In the genomic region with DNA sequence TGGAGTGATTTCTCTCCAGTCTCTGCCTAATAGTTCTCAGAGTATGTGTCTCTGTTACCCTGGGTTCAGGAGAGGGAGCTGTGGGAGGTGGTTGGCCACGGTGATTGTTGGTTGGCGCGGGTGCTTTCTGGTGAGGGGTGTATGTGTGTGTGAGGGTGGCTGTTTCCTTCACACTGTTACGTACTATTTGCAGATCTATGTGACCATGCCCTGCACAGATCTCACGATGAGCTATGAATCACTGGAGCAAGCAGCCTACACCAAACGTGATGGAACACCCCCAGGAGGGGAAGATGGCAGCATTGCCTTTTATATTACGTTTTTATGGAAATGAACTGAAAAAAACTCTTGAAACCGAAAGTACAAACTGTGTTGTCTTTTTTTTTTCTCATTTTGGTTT, we compare ENCODE assay signal across 19 mouse cellular contexts. TPM values are rescaled to one million over a fixed set of nuclear protein-coding genes. Genes with fewer than 3 reads are reported as not detected.
"Had no signal": no experiment of that assay in that cellular context is flagged by ENCODE, and none has a peak within 500 bp of the region (broad histone marks: within the 10 kb centered on the region; RNA-seq: fewer than 3 reads in every experiment).

No protein-coding gene starts in this region.

- H3K9me3 ChIP-seq: liver, embryonic 12.5 days; megakaryocyte, embryonic 14.5 days; midbrain, embryonic 12.5 days; midbrain, embryonic 15.5 days; neural tube, embryonic 12.5 days; stomach, embryonic 15.5 days had no signal

- ATAC-seq: liver, embryonic 12.5 days; midbrain, embryonic 15.5 days had no signal

- DNase-seq: lung, adult 18-20 months; lung, embryonic 14.5 days; lung, postnatal 10 days; lung, postnatal 4 days; thymus, adult 2 months; thymus, postnatal 25 days; thymus, postnatal 4 days had no signal

- H3K27me3 ChIP-seq: liver, embryonic 12.5 days; megakaryocyte, embryonic 14.5 days; midbrain, embryonic 12.5 days; midbrain, embryonic 15.5 days; neural tube, embryonic 12.5 days; stomach, embryonic 15.5 days had no signal

- H3K9ac ChIP-seq: liver, embryonic 12.5 days; liver, embryonic 14.5 days; lung, embryonic 14.5 days; midbrain, embryonic 12.5 days; midbrain, embryonic 15.5 days; neural tube, embryonic 12.5 days; stomach, embryonic 15.5 days had no signal

- H3K4me3 ChIP-seq: liver, embryonic 12.5 days; megakaryocyte, embryonic 14.5 days; midbrain, embryonic 12.5 days; midbrain, embryonic 15.5 days; neural tube, embryonic 12.5 days; stomach, embryonic 15.5 days had no signal

- H3K4me2 ChIP-seq: liver, embryonic 12.5 days; lung, embryonic 14.5 days; midbrain, embryonic 12.5 days; midbrain, embryonic 15.5 days; neural tube, embryonic 12.5 days; stomach, embryonic 15.5 days had no signal

- H3K27ac ChIP-seq: liver, embryonic 12.5 days; liver, embryonic 14.5 days; midbrain, embryonic 12.5 days; midbrain, embryonic 15.5 days; neural tube, embryonic 12.5 days; stomach, embryonic 15.5 days; stomach, postnatal 0 days had no signal

RNA-seq across cellular contexts. Expression of gene Il23a, which starts 28.3 kb away (rescaled TPM):
- total RNA-seq: midbrain, postnatal 0 days; monocyte, adult 5-6 weeks; neutrophil, adult 5-6 weeks had no signal
- polyA plus RNA-seq: liver, embryonic 12.5 days; midbrain, embryonic 12.5 days; midbrain, embryonic 15.5 days; midbrain, postnatal 0 days; spleen, adult 2 months had no signal
